Mouse (Mus musculus) neural tube, embryonic 12.5 days (tissue): ENCODE results near the gene Pomt2. TPM values are rescaled to one million over a fixed set of nuclear protein-coding genes. Genes with fewer than 3 reads are reported as not detected.
"Not testable (repeated sequence)": the region's sequence is repeated elsewhere in the genome, so short reads cannot be mapped to it uniquely, and the experiment has no call there.

Source experiments
- ATAC-seq: fragments of 200-750 bp; cut with Nextera tagmentation; 2 replicates; pipeline ENCODE4 v1.8.0; 2017; ENCODE audit warnings: low read depth, mild to moderate bottlenecking, moderate TSS enrichment, moderate library complexity; ENCODE audit not compliant: low FRiP score
- H3K27ac ChIP-seq: fragments of 300-500 bp; sonication (generic); 2 replicates; pipeline ENCODE4 v1.5.1; 2016
- H3K27me3 ChIP-seq: fragments of 300-500 bp; sonication (generic); replicated peaks from 2 replicates; pipeline ENCODE4 v1.6.1; 2016; ENCODE audit warnings: mild to moderate bottlenecking
- H3K36me3 ChIP-seq: fragments of 300-500 bp; sonication (generic); 2 replicates; pipeline ENCODE4 v1.6.1; 2016; ENCODE audit warnings: mild to moderate bottlenecking
- H3K4me1 ChIP-seq: fragments of 300-500 bp; sonication (generic); 2 replicates; pipeline ENCODE4 v1.6.1; 2016
- H3K4me2 ChIP-seq: fragments of 300-500 bp; sonication (generic); replicated peaks from 2 replicates; pipeline ENCODE4 v1.6.1; 2016; ENCODE audit warnings: mild to moderate bottlenecking
- H3K4me3 ChIP-seq: fragments of 300-500 bp; sonication (generic); 2 replicates; pipeline ENCODE4 v1.5.1; 2016
- H3K9ac ChIP-seq: fragments of 300-500 bp; sonication (generic); 2 replicates; pipeline ENCODE4 v1.6.1; 2016; ENCODE audit warnings: mild to moderate bottlenecking
- H3K9me3 ChIP-seq: fragments of 300-500 bp; sonication (generic); 2 replicates; pipeline ENCODE4 v1.6.1; 2016; ENCODE audit warnings: mild to moderate bottlenecking
- WGBS: fragments of 180-500 bp; shearing (Covaris S2); methylation state at CpG from one replicate; pipeline ENCODE4 v1.1.7; 2016; 5-methylcytosine and 5-hydroxymethylcytosine counted together
- polyA plus RNA-seq: library from polyadenylated mRNA; unstranded; fragments of >200 nt; fragmentation: Nextera tagmentation; extraction: Ambion mirVana; gene quantifications from 2 replicates; pipeline ENCODE4 v1.2.1, GENCODE M21; 2016

Pomt2 gene
- polyA plus RNA-seq: 12.5 and 13.2 TPM in 2 replicates

GRCm38 (mm10) chr12:87147395-87148089 is at the start of gene Pomt2:
TSS of gene Pomt2 (minus strand) at chr12:87147968.
- Histone ChIP-seq H3K4me1 (peaks cover 12% of the 10 kb centered on the region; the same call in 1 of the 2 replicates), H3K4me2 (peak within 1 kb of the TSS; percentile 69), H3K36me3 (peaks cover 7% of the 10 kb centered on the region), H3K4me3 (peak within 1 kb of the TSS; percentile 86), H3K9me3 (peaks cover under 1% of the 10 kb centered on the region; the same call in 1 of the 2 replicates), H3K9ac (peak within 1 kb of the TSS; percentile 73), H3K27me3 (no peaks in the 10 kb centered on the region), H3K27ac (peak within 1 kb of the TSS; percentile 84)
- WGBS: under 1% methylated on average over 61 of the region's 61 CpGs
- ATAC-seq: peak; percentile 97

- ATAC-seq: no peak
- Histone ChIP-seq H3K4me2 (no peak overlapping the region), H3K9ac (no peak overlapping the region), H3K9me3 (no peaks in the 10 kb centered on the region), H3K27ac (no peak overlapping the region), H3K36me3 (no peaks in the 10 kb centered on the region), H3K4me1 (peaks cover 12% of the 10 kb centered on the region), H3K4me3 (no peak overlapping the region), H3K27me3 (no peaks in the 10 kb centered on the region)
These were observed 48.5 kb upstream of the Pomt2 start for GRCm38 (mm10) chr12:87196310-87196709.

GRCm38 (mm10) chr12:87195069-87195468 is 47.3 kb upstream of the Pomt2 start:
- Histone ChIP-seq H3K4me1 (peaks cover 12% of the 10 kb centered on the region), H3K27ac (no peak overlapping the region), H3K9me3 (no peaks in the 10 kb centered on the region), H3K27me3 (no peaks in the 10 kb centered on the region), H3K4me3 (no peak overlapping the region), H3K9ac (no peak overlapping the region), H3K4me2 (no peak overlapping the region), H3K36me3 (no peaks in the 10 kb centered on the region)
- WGBS: 93% methylated on average over 1 of the region's 1 CpGs
- ATAC-seq: no peak

GRCm38 (mm10) chr12:87193008-87193407 is 45.2 kb upstream of the Pomt2 start:
- Histone ChIP-seq H3K27me3 (no peaks in the 10 kb centered on the region), H3K9ac (no peak overlapping the region), H3K4me2 (no peak overlapping the region), H3K27ac (no peak overlapping the region), H3K4me1 (0 out of 2 replicates have a peak, but pooled peaks cover under 1% of the 10 kb centered on the region), H3K9me3 (no peaks in the 10 kb centered on the region), H3K36me3 (no peaks in the 10 kb centered on the region), H3K4me3 (no peak overlapping the region)
- WGBS: 92% methylated on average over 3 of the region's 3 CpGs
- ATAC-seq: no peak

- Histone ChIP-seq H3K9ac (no peak overlapping the region), H3K27me3 (no peaks in the 10 kb centered on the region), H3K36me3 (peaks cover 4% of the 10 kb centered on the region; the same call in 1 of the 2 replicates), H3K4me3 (no peak overlapping the region), H3K27ac (no peak overlapping the region), H3K4me1 (no peaks in the 10 kb centered on the region), H3K4me2 (no peak overlapping the region), H3K9me3 (no peaks in the 10 kb centered on the region)
- WGBS: 92% methylated on average over 4 of the region's 4 CpGs
- no peak for ATAC-seq
These were observed 29.9 kb upstream of the Pomt2 start for GRCm38 (mm10) chr12:87177631-87178030.

- no peaks in the 10 kb centered on the region for H3K27me3 ChIP-seq
- 90% methylated on average over 4 of the region's 4 CpGs for WGBS
- H3K9ac ChIP-seq: no peak overlapping the region
- ATAC-seq: no peak
- H3K4me1 ChIP-seq: no peaks in the 10 kb centered on the region
- H3K27ac ChIP-seq: no peak overlapping the region
- peaks cover 20% of the 10 kb centered on the region for H3K36me3 ChIP-seq
- H3K4me2 ChIP-seq: no peak overlapping the region
- H3K4me3 ChIP-seq: no peak overlapping the region
- no peaks in the 10 kb centered on the region for H3K9me3 ChIP-seq
These were observed 27.6 kb upstream of the Pomt2 start for GRCm38 (mm10) chr12:87175194-87175946.

- Histone ChIP-seq H3K9me3 (no peaks in the 10 kb centered on the region), H3K9ac (no peak overlapping the region), H3K4me1 (no peaks in the 10 kb centered on the region), H3K4me2 (no peak overlapping the region), H3K4me3 (no peak overlapping the region), H3K27me3 (no peaks in the 10 kb centered on the region), H3K36me3 (peaks cover 11% of the 10 kb centered on the region; the same call in 1 of the 2 replicates), H3K27ac (no peak overlapping the region)
- ATAC-seq: no peak
- 85% methylated on average over 5 of the region's 5 CpGs for WGBS
These were observed 13.0 kb upstream of the Pomt2 start for GRCm38 (mm10) chr12:87160815-87161214.

- no peaks in the 10 kb centered on the region for H3K4me1 ChIP-seq
- H3K9ac ChIP-seq: no peak overlapping the region
- H3K9me3 ChIP-seq: no peaks in the 10 kb centered on the region
- ATAC-seq: no peak
- peaks cover 16% of the 10 kb centered on the region; the same call in 1 of the 2 replicates for H3K36me3 ChIP-seq
- no peak overlapping the region for H3K4me2 ChIP-seq
- 84% methylated on average over 1 of the region's 1 CpGs for WGBS
- H3K27me3 ChIP-seq: no peaks in the 10 kb centered on the region
- no peak overlapping the region for H3K4me3 ChIP-seq
- H3K27ac ChIP-seq: no peak overlapping the region
These were observed 12.5 kb upstream of the Pomt2 start for GRCm38 (mm10) chr12:87160310-87160709.

- Histone ChIP-seq H3K27ac (no peak overlapping the region), H3K9me3 (no peaks in the 10 kb centered on the region)
- 87% methylated on average over 7 of the region's 7 CpGs for WGBS
These were observed 10.3 kb upstream of the Pomt2 start for GRCm38 (mm10) chr12:87158099-87158498.

GRCm38 (mm10) chr12:87157361-87157760 is 9.6 kb upstream of the Pomt2 start:
- Histone ChIP-seq H3K27me3 (no peaks in the 10 kb centered on the region), H3K9ac (no peak overlapping the region), H3K4me1 (no peaks in the 10 kb centered on the region), H3K9me3 (0 out of 2 replicates have a peak, but pooled peaks cover 4% of the 10 kb centered on the region), H3K36me3 (peaks cover 9% of the 10 kb centered on the region; the same call in 1 of the 2 replicates), H3K4me3 (no peak overlapping the region), H3K27ac (no peak overlapping the region), H3K4me2 (no peak overlapping the region)
- WGBS: 59% methylated on average over 4 of the region's 4 CpGs
- ATAC-seq: no peak

More at GRCm38 (mm10) chr12:87158099-87158498, 10.3 kb upstream of the Pomt2 start:
- Histone ChIP-seq H3K4me2 (no peak overlapping the region), H3K4me3 (no peak overlapping the region), H3K27me3 (no peaks in the 10 kb centered on the region), H3K4me1 (no peaks in the 10 kb centered on the region), H3K36me3 (peaks cover 9% of the 10 kb centered on the region; the same call in 1 of the 2 replicates), H3K9ac (no peak overlapping the region)
- ATAC-seq: no peak

GRCm38 (mm10) chr12:87154448-87154847 is 6.7 kb upstream of the Pomt2 start:
- 88% methylated on average over 4 of the region's 4 CpGs for WGBS
- H3K9ac ChIP-seq, H3K4me3 ChIP-seq, H3K4me1 ChIP-seq, H3K4me2 ChIP-seq, H3K27ac ChIP-seq, H3K9me3 ChIP-seq, ATAC-seq, H3K27me3 ChIP-seq: not testable (repeated sequence)
- H3K36me3 ChIP-seq: peaks cover 14% of the 10 kb centered on the region

GRCm38 (mm10) chr12:87149471-87149870 is 1.7 kb upstream of the Pomt2 start:
- no peak for ATAC-seq
- no peak overlapping the region for H3K4me3 ChIP-seq
- no peak overlapping the region for H3K27ac ChIP-seq
- H3K4me2 ChIP-seq: no peak overlapping the region
- H3K36me3 ChIP-seq: peaks cover 7% of the 10 kb centered on the region
- WGBS: 95% methylated on average over 5 of the region's 5 CpGs
- H3K9ac ChIP-seq: no peak overlapping the region
- no peaks in the 10 kb centered on the region for H3K27me3 ChIP-seq
- peaks cover 4% of the 10 kb centered on the region; the same call in 1 of the 2 replicates for H3K9me3 ChIP-seq
- H3K4me1 ChIP-seq: peaks cover 12% of the 10 kb centered on the region; the same call in 1 of the 2 replicates
